Mouse (Mus musculus): ENCODE measurements around the gene Ralgds.

- TF ChIP-seq CTCF (IDR thresholded peaks at IDR 0.05) (no peak), POLR2A (IDR thresholded peaks at IDR 0.05; ENCODE audit: insufficient read depth, low read depth, low read length) (no peak)
Observed at GRCm38 (mm10) chr2:28524406-28524805, 11.5 kb downstream of the Ralgds start.
